Mouse (Mus musculus): ENCODE data around the gene Tnfsf13.
"Not testable (repeated sequence)": the region's sequence is repeated elsewhere in the genome, so short reads cannot be mapped to it uniquely, and the experiment has no call there.

The Tnfsf13 gene

GRCm38 (mm10) chr11:69703814-69704612 is 18.4 kb upstream of the Tnfsf13 start:
- DNase-seq, result no peak

- DNase-seq, result not testable (repeated sequence)
Observed at GRCm38 (mm10) chr11:69703381-69703780, 17.8 kb upstream of the Tnfsf13 start.

- not testable (repeated sequence) for DNase-seq
Observed at GRCm38 (mm10) chr11:69702886-69703285, 17.3 kb upstream of the Tnfsf13 start.

- DNase-seq, result no peak
Observed at GRCm38 (mm10) chr11:69699595-69699994, 14.0 kb upstream of the Tnfsf13 start.

GRCm38 (mm10) chr11:69698574-69698973 is 13.0 kb upstream of the Tnfsf13 start:
- no peak for DNase-seq

- no peak for DNase-seq
Observed at GRCm38 (mm10) chr11:69697396-69697795, 11.8 kb upstream of the Tnfsf13 start.

GRCm38 (mm10) chr11:69695361-69696181 is 10.0 kb upstream of the Tnfsf13 start, which contains the start of the genes Tnfsf12 and Tnfsfm13:
TSS of gene Tnfsf12 (minus strand) at chr11:69695849.
TSS of gene Tnfsfm13 (minus strand) at chr11:69696098.
- DNase-seq, result peak; percentile 25

- DNase-seq, result no peak
Observed at GRCm38 (mm10) chr11:69695046-69695360, 9.4 kb upstream of the Tnfsf13 start.

GRCm38 (mm10) chr11:69693421-69693965 is 7.9 kb upstream of the Tnfsf13 start:
- DNase-seq, result no peak

- DNase-seq, result no peak
Observed at GRCm38 (mm10) chr11:69692863-69693262, 7.3 kb upstream of the Tnfsf13 start.

- no peak for DNase-seq
Observed at GRCm38 (mm10) chr11:69692196-69692811, 6.7 kb upstream of the Tnfsf13 start.

GRCm38 (mm10) chr11:69689891-69690290 is 4.3 kb upstream of the Tnfsf13 start:
- DNase-seq, result no peak

GRCm38 (mm10) chr11:69687061-69687460 is 1.5 kb upstream of the Tnfsf13 start:
- no peak for DNase-seq

GRCm38 (mm10) chr11:69686377-69686776 is 793 bp upstream of the Tnfsf13 start:
- no peak for DNase-seq

- no peak for DNase-seq
Observed at GRCm38 (mm10) chr11:69684936-69685335, 648 bp downstream of the Tnfsf13 start.

- DNase-seq, result no peak
Observed at GRCm38 (mm10) chr11:69684128-69684745, 1.3 kb downstream of the Tnfsf13 start.

- DNase-seq, result no peak
Observed at GRCm38 (mm10) chr11:69683576-69683975, 2.0 kb downstream of the Tnfsf13 start.

- DNase-seq, result peak; percentile 93
Observed at GRCm38 (mm10) chr11:69682840-69683533, 2.6 kb downstream of the Tnfsf13 start.

- DNase-seq, result peak; percentile 34
Observed at GRCm38 (mm10) chr11:69682209-69682839, 3.3 kb downstream of the Tnfsf13 start.

- DNase-seq, result peak; percentile 98
Observed at GRCm38 (mm10) chr11:69681314-69682208, 4.0 kb downstream of the Tnfsf13 start, which contains the start of gene Senp3. TSS of gene Senp3 (minus strand) at chr11:69682084.

Data from thymus, postnatal 4 days (tissue).